Mouse (Mus musculus) testis, adult 2 months (tissue): ENCODE data around the gene Ip6k1. TPM values are rescaled to one million over a fixed set of nuclear protein-coding genes. Genes with fewer than 3 reads are reported as not detected.
"Not testable (repeated sequence)": the region's sequence is repeated elsewhere in the genome, so short reads cannot be mapped to it uniquely, and the experiment has no call there.

Experiments
- H3K27ac ChIP-seq: fragments of 200-500 bp; 2 replicates; pipeline ENCODE4 v1.5.1; 2012; ENCODE audit warnings: low read depth, low read length; ENCODE audit not compliant: control insufficient read depth, insufficient read depth
- H3K27me3 ChIP-seq: fragments of 200-500 bp; 2 replicates; pipeline ENCODE4 v1.6.1; 2012; ENCODE audit warnings: mild to moderate bottlenecking, low read length, moderate library complexity; ENCODE audit not compliant: control insufficient read depth, insufficient read depth
- H3K36me3 ChIP-seq: fragments of 200-500 bp; 2 replicates; pipeline ENCODE4 v1.6.1; 2012; ENCODE audit warnings: mild to moderate bottlenecking, low read length; ENCODE audit not compliant: control insufficient read depth, insufficient read depth
- H3K4me1 ChIP-seq: fragments of 200-500 bp; 2 replicates; pipeline ENCODE4 v1.6.1; 2012; ENCODE audit warnings: low read length; ENCODE audit not compliant: control insufficient read depth, insufficient read depth
- H3K4me3 ChIP-seq: fragments of 200-500 bp; 2 replicates; pipeline ENCODE4 v1.5.1; 2012; ENCODE audit warnings: low read depth, mild to moderate bottlenecking, low read length, moderate library complexity, mixed read lengths; ENCODE audit not compliant: control insufficient read depth
- CTCF ChIP-seq: fragments of 200-500 bp; IDR thresholded peaks from 2 replicates; pipeline ENCODE4 v1.5.1; 2012; ENCODE audit warnings: low read depth, mild to moderate bottlenecking, inconsistent platforms, low read length, moderate library complexity; ENCODE audit not compliant: control insufficient read depth, insufficient read depth, insufficient replicate concordance
- POLR2A ChIP-seq: fragments of 200-500 bp; IDR thresholded peaks from 2 replicates; pipeline ENCODE4 v1.6.1; 2012; ENCODE audit warnings: low read depth, mild to moderate bottlenecking, inconsistent platforms, low read length, moderate library complexity; ENCODE audit not compliant: control insufficient read depth
- polyA plus RNA-seq: library from polyadenylated mRNA; depleted of rRNA; stranded (reverse); fragments of >200 nt; gene quantifications from 2 replicates; pipeline ENCODE4 v1.2.3, GENCODE M21; 2012

Ip6k1 gene
- polyA plus RNA-seq, 1 experiment = 247 TPM

DNA sequence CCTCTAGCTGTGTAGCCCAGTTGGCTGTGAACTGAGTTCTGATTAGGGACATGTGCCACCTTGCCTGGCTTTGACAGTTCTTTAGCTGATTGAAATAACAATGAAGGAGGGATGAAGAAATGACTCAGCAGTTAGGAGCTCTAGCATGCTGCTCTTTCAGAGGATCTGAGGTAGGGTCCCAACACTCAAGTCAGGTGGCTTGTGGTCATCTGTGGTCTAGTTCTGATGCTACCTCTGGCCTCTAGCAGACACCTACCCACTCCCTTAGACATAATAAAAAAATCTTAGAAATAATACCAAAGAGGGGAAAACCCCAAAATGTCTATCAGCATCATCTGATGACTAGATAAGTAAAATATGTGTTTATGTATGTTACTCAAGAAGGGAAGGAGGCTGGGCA, 8.1 kb downstream of the Ip6k1 start:
- no peak overlapping the region for H3K27ac ChIP-seq
- H3K4me1 ChIP-seq = no peaks in the 10 kb centered on the region
- H3K4me3 ChIP-seq = no peak overlapping the region
- no peak for TF ChIP-seq POLR2A
- TF ChIP-seq CTCF = no peak
- no peaks in the 10 kb centered on the region; the same call in 1 of the 2 replicates for H3K36me3 ChIP-seq
- no peaks in the 10 kb centered on the region for H3K27me3 ChIP-seq

DNA sequence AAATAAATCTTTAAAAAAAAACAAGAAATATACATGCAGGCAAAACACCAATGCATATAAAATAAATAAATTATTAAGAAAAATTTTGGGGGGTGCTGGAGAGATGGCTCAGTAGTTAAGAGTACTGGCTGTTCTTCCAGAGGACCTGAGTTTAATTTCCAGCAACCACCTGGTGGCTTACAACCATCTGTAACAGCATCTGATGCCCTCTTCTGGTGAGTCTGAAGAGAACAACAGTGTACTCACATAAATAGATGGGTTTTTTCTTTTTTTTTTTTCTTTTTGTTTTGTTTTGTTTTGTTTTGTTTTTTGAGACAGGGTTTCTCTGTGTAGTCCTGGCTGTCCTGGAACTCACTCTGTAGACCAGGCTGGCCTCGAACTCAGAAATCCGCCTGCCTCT, 11.3 kb downstream of the Ip6k1 start:
- H3K4me1 ChIP-seq, H3K36me3 ChIP-seq, H3K27me3 ChIP-seq, H3K27ac ChIP-seq, H3K4me3 ChIP-seq: not testable (repeated sequence)

DNA sequence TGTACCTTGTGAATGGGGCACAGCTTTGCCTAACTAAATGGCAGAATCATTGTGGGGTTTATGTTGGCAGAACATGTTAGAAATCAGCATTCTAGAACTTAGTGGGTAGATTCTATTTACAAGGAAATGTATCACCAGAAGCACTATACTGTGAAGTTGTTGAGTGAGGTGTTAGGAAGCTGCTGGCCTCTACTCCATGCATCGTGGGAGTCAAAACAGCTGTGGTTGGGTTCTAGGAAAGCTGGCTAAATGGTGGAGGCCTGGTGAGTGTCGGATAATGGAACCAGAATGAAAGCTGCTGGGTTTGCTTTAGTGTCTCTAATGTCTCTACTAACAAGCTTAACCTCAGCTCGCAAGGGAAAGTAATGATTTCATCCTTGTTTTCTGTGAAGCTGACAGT, 14.8 kb downstream of the Ip6k1 start:
- H3K4me1 ChIP-seq = no peaks in the 10 kb centered on the region
- H3K36me3 ChIP-seq = no peaks in the 10 kb centered on the region

DNA sequence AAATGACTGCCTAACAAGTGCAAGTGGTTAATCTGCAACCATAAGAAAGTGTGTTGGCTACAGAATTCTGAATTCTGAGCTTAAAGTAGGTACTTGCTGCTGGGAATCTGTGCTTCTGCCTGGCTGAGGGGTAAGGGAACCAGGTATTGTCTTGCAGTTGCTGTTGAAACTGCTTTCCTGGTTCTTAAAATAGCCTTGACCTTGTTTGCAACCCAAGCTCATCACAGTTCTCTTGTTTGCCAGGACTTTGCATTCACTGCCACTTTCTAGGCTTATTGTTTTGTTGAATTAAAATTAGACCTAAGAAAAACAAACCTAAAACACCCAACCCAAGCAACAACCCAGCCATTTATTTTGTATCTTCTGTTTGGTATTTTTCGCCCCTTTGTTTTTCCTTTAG, 18.4 kb downstream of the Ip6k1 start:
- TF ChIP-seq POLR2A = no peak
- no peak for TF ChIP-seq CTCF
- Histone ChIP-seq H3K4me1 (no peaks in the 10 kb centered on the region), H3K27me3 (no peaks in the 10 kb centered on the region), H3K4me3 (no peak overlapping the region), H3K27ac (no peak overlapping the region), H3K36me3 (peaks cover 2% of the 10 kb centered on the region; the same call in 1 of the 2 replicates)

More for the DNA sequence above, 14.8 kb downstream of the Ip6k1 start:
- no peak overlapping the region for H3K4me3 ChIP-seq
- TF ChIP-seq POLR2A (no peak), CTCF (no peak)
- H3K27ac ChIP-seq = no peak overlapping the region
- H3K27me3 ChIP-seq = no peaks in the 10 kb centered on the region

DNA sequence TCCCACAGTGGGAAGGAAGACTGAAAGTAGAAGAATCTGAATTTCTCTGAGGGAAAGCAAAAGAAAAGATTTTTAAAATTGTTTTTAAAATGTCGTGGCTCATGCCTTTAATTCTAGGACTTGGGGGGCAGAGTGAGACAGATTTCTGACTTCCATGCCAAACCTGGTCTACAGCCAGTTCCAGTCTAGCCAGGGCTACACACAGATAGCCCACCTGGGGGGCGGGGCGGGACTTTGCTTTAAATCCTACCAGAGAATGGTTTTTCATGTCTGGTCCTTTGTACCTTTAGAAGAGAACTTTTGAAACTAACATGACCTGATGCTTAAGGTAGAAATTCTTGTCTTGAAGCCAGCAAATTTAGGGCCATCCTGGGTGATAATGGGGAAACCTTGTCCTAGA, 20.9 kb downstream of the Ip6k1 start:
- Histone ChIP-seq H3K4me3 (no peak overlapping the region), H3K4me1 (no peaks in the 10 kb centered on the region), H3K36me3 (peaks cover 2% of the 10 kb centered on the region; the same call in 1 of the 2 replicates), H3K27ac (no peak overlapping the region), H3K27me3 (no peaks in the 10 kb centered on the region)
- no peak for TF ChIP-seq CTCF

DNA sequence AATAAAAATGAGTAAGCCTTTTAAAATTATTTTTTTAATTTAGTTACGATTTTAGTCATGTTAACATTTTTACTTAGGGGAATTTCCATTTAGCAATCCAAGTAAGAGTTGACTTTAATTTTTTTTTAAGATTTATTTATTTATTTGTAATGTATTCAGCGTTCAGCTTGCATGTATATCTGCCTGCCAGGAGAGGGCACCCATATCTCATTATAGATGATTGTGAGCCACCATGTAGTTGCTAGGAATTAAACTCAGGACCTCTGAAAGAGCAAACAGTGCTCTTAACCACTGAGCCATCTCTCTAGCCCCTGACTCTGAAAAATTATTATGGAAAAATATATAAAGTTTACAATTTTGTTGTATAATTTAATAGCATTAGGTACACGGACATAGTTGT, 24.3 kb downstream of the Ip6k1 start:
- peaks cover 2% of the 10 kb centered on the region; the same call in 1 of the 2 replicates for H3K36me3 ChIP-seq
- no peaks in the 10 kb centered on the region for H3K27me3 ChIP-seq

DNA sequence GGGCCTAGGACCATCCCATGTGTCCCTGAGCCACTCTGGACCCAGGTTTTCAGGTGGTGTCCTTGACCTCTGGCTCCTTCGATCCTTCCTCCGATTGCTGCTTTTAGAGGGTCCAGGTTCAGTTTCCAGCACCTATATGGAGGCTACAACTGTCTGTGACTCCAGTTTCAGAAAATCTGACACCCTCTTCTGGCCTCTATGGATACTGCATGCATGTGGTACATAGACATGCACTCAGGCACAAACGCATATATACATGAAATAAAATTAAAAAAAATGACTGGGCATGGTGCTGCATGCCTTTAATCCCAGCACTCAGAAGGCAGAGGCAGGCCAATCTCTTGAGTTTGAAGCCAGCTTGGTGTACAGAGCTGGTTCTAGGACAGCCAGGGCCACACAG, 25.6 kb downstream of the Ip6k1 start:
- Histone ChIP-seq H3K4me1 (no peaks in the 10 kb centered on the region), H3K27me3 (no peaks in the 10 kb centered on the region), H3K27ac (no peak overlapping the region), H3K36me3 (peaks cover 2% of the 10 kb centered on the region; the same call in 1 of the 2 replicates), H3K4me3 (no peak overlapping the region)
- TF ChIP-seq POLR2A (no peak), CTCF (no peak)

More for the DNA sequence above, 24.3 kb downstream of the Ip6k1 start:
- Histone ChIP-seq H3K27ac (no peak overlapping the region), H3K4me3 (no peak overlapping the region), H3K4me1 (no peaks in the 10 kb centered on the region)
- TF ChIP-seq POLR2A (no peak), CTCF (no peak)

DNA sequence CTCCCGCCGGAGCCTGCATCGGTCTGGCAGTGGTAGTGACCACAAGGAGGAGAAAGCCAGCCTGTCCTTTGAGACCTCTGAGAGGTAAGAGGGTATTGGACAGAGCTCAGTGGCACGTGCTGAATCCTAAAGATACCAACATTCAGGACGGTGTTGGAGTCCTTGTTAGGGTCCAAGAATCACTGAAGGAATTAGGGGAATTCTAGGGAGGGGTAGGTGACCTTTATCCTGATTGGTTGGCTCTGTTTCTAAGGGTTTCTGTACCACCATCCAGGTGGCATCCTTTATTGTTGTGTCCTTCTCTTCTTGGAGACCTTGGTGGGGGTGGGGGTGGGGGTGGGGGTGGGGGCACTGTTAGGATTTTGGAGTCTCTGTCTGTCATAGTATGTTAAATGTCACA, 29.8 kb downstream of the Ip6k1 start:
- no peaks in the 10 kb centered on the region for H3K27me3 ChIP-seq
- no peaks in the 10 kb centered on the region; the same call in 1 of the 2 replicates for H3K36me3 ChIP-seq
- TF ChIP-seq POLR2A (no peak), CTCF (no peak)
- H3K4me3 ChIP-seq = no peak overlapping the region
- H3K4me1 ChIP-seq = no peaks in the 10 kb centered on the region
- no peak overlapping the region for H3K27ac ChIP-seq
